Mouse (Mus musculus) central nervous system, embryonic 14 days (tissue): ENCODE results near the gene Scgb1b2. TPM values are rescaled to one million over a fixed set of nuclear protein-coding genes. Genes with fewer than 3 reads are reported as not detected.

Experiments
- polyA plus RNA-seq: library from polyadenylated mRNA; depleted of rRNA; stranded (reverse); fragments of >200 nt; gene quantifications from 2 replicates; pipeline ENCODE4 v1.2.3, GENCODE M21; 2012; rRNA removed

Scgb1b2 gene
- polyA plus RNA-seq: not detected in 2 replicates

GRCm38 (mm10) chr7:31291721-31292120, at the start of gene Scgb1b2:
Scgb1b2 (minus strand) TSS chr7:31291821.

GRCm38 (mm10) chr7:31290208-31290607, 1.4 kb downstream of the Scgb1b2 start, which contains the start of gene Scgb2b2:
Scgb2b2 (plus strand) TSS chr7:31290508.

Other genes with a start within 250 kb of the Scgb1b2 start
- gene Fxyd5, start 249.3 kb downstream of the Scgb1b2 start, polyA plus RNA-seq: 17.0 and 23.0 TPM in 2 replicates
- gene Fxyd7, start 240.4 kb downstream of the Scgb1b2 start, polyA plus RNA-seq: 45.5 and 68.3 TPM in 2 replicates
- gene Fxyd1, start 234.6 kb downstream of the Scgb1b2 start, polyA plus RNA-seq: 14.3 and 25.8 TPM in 2 replicates
- 0.65 and 1.6 TPM in 2 replicates for gene Lgi4, start 232.5 kb downstream of the Scgb1b2 start, polyA plus RNA-seq
- 0.36 and 6.3 TPM in 2 replicates for gene Fxyd3, start 215.1 kb downstream of the Scgb1b2 start, polyA plus RNA-seq
- 0.74 and 1.9 TPM in 2 replicates for gene Hpn, start 176.5 kb downstream of the Scgb1b2 start, polyA plus RNA-seq
- gene Scn1b, start 164.8 kb downstream of the Scgb1b2 start, polyA plus RNA-seq: 12.0 and 14.9 TPM in 2 replicates
- 380 and 425 TPM in 2 replicates for gene Gramd1a, start 135.9 kb downstream of the Scgb1b2 start, polyA plus RNA-seq
- gene Scgb2b2, start 1.3 kb downstream of the Scgb1b2 start, polyA plus RNA-seq: not detected in 2 replicates
- not detected in 2 replicates for gene Scgb2b3, start 70.3 kb upstream of the Scgb1b2 start, polyA plus RNA-seq
- not detected in 2 replicates for gene Scgb1b3, start 83.8 kb upstream of the Scgb1b2 start, polyA plus RNA-seq